Mouse (Mus musculus) frontal cortex, adult (tissue): ENCODE results near the gene Dmac2.
"Not testable (repeated sequence)": the region's sequence is repeated elsewhere in the genome, so short reads cannot be mapped to it uniquely, and the experiment has no call there.

ENCODE experiments used
- ATAC-seq: cut with Nextera tagmentation; 2 replicates; pipeline ENCODE4 v1.9.2; 2017; ENCODE audit warnings: mild to moderate bottlenecking, moderate library complexity, mixed read lengths; ENCODE audit not compliant: low TSS enrichment

The Dmac2 gene

GRCm38 (mm10) chr7:25618865-25619721, at the start of gene Dmac2:
TSS of gene Dmac2 (plus strand) at chr7:25619414.
- ATAC-seq: peak; percentile 97

- ATAC-seq: not testable (repeated sequence)
These were observed 45.4 kb upstream of the Dmac2 start for GRCm38 (mm10) chr7:25573806-25574205.

- no peak for ATAC-seq
These were observed 44.1 kb upstream of the Dmac2 start for GRCm38 (mm10) chr7:25575105-25575504.

- ATAC-seq: no peak
These were observed 43.3 kb upstream of the Dmac2 start for GRCm38 (mm10) chr7:25575870-25576269.

- not testable (repeated sequence) for ATAC-seq
These were observed 42.9 kb upstream of the Dmac2 start for GRCm38 (mm10) chr7:25576308-25576707.

- ATAC-seq: not testable (repeated sequence)
These were observed 42.3 kb upstream of the Dmac2 start for GRCm38 (mm10) chr7:25576793-25577437.

- ATAC-seq: no peak
These were observed 39.8 kb upstream of the Dmac2 start for GRCm38 (mm10) chr7:25579441-25579840.

- ATAC-seq: no peak
These were observed 36.9 kb upstream of the Dmac2 start for GRCm38 (mm10) chr7:25582301-25582810.

GRCm38 (mm10) chr7:25584651-25585050, 34.6 kb upstream of the Dmac2 start:
- no peak for ATAC-seq

- ATAC-seq: no peak
These were observed 33.6 kb upstream of the Dmac2 start for GRCm38 (mm10) chr7:25585351-25586204.

GRCm38 (mm10) chr7:25591226-25591625, 28.0 kb upstream of the Dmac2 start:
- no peak for ATAC-seq

- no peak for ATAC-seq
These were observed 25.4 kb upstream of the Dmac2 start for GRCm38 (mm10) chr7:25593859-25594258.

- peak; percentile 20; the same call in 1 of the 2 replicates for ATAC-seq
These were observed 19.6 kb upstream of the Dmac2 start for GRCm38 (mm10) chr7:25599663-25600062.

- ATAC-seq: no peak
These were observed 18.5 kb upstream of the Dmac2 start for GRCm38 (mm10) chr7:25600666-25601065.

- ATAC-seq: no peak
These were observed 17.9 kb upstream of the Dmac2 start for GRCm38 (mm10) chr7:25601346-25601745.

- ATAC-seq: no peak
These were observed 12.6 kb upstream of the Dmac2 start for GRCm38 (mm10) chr7:25606625-25607063.

GRCm38 (mm10) chr7:25607196-25607595, 12.0 kb upstream of the Dmac2 start:
- ATAC-seq: no peak

GRCm38 (mm10) chr7:25610056-25610455, 9.2 kb upstream of the Dmac2 start:
- no peak for ATAC-seq

- no peak for ATAC-seq
These were observed 7.7 kb upstream of the Dmac2 start for GRCm38 (mm10) chr7:25611501-25611900.

- ATAC-seq: no peak
These were observed 5.1 kb upstream of the Dmac2 start for GRCm38 (mm10) chr7:25614086-25614485.

- no peak for ATAC-seq
These were observed 4.1 kb upstream of the Dmac2 start for GRCm38 (mm10) chr7:25614831-25615705.
